Mouse (Mus musculus) sigmoid colon, adult 10 weeks (tissue): ENCODE data around the gene Nipal4. TPM values are rescaled to one million over a fixed set of nuclear protein-coding genes. Genes with fewer than 3 reads are reported as not detected.

Source experiments
- polyA plus RNA-seq: library from polyadenylated mRNA; stranded (reverse); fragments of 350-450 nt; fragmentation: Illumina TruSeq; extraction: RNeasy Lipid Tissue Mini Kit (QIAGEN cat#74804); gene quantifications from one replicate; pipeline ENCODE4 v1.2.3, GENCODE M21; 2014; ENCODE audit warnings: low read depth, low replicate concordance

Gene Nipal4
- 1.5 TPM for polyA plus RNA-seq

GRCm38 (mm10) chr11:46165866-46166585 lies at the start of gene Nipal4:
Gene Nipal4, minus strand, starts transcription at chr11:46166508.

Other genes with a start within 250 kb of the Nipal4 start
- 4.4 TPM for gene Lsm11, start 221.6 kb downstream of the Nipal4 start, polyA plus RNA-seq
- gene Thg1l, start 211.0 kb downstream of the Nipal4 start, polyA plus RNA-seq: 6.7 TPM
- not detected for gene Sox30, start 186.2 kb downstream of the Nipal4 start, polyA plus RNA-seq
- gene Gm12166, start 114.2 kb downstream of the Nipal4 start, polyA plus RNA-seq: 2.2 TPM
- gene Adam19, start 110.5 kb downstream of the Nipal4 start, polyA plus RNA-seq: 13.5 TPM
- gene Fndc9, start 69.0 kb upstream of the Nipal4 start, polyA plus RNA-seq: not detected
- gene Cyfip2, start 146.4 kb upstream of the Nipal4 start, polyA plus RNA-seq: 5.5 TPM
- gene Itk, start 223.0 kb upstream of the Nipal4 start, polyA plus RNA-seq: 0.91 TPM
- not detected for gene Fam71b, start 230.1 kb upstream of the Nipal4 start, polyA plus RNA-seq